Mouse (Mus musculus) MEL (cell line): ENCODE results near the gene Cux1. TPM values are rescaled to one million over a fixed set of nuclear protein-coding genes. Genes with fewer than 3 reads are reported as not detected.

Experiments used
- DNase-seq: peaks from one replicate; pipeline ENCODE4 v3.0.0; 2011; ENCODE audit warnings: low read depth, low spot score
- H3K27ac ChIP-seq: 2 replicates; pipeline ENCODE4 v1.5.1; 2012; ENCODE audit warnings: low read depth, mild to moderate bottlenecking, control low read depth, low read length, moderate library complexity; ENCODE audit not compliant: control insufficient read depth
- H3K27me3 ChIP-seq, 2 experiments: fragments of 150-350 bp in 1 of 2; sonication (generic) in 1 of 2; 2 replicates each; pipeline ENCODE4 v1.6.1; 2012; ENCODE audit warnings: low read length in 2 of 2, mild to moderate bottlenecking in 2 of 2, improper control_type of control experiment in 1 of 2, moderate library complexity in 1 of 2; ENCODE audit not compliant: insufficient read depth in 2 of 2, control insufficient read depth in 1 of 2
- H3K36me3 ChIP-seq, 2 experiments: 2 replicates each; pipeline ENCODE4 v1.6.1; 2012 to 2014; ENCODE audit warnings: low read length in 2 of 2, improper control_type of control experiment in 1 of 2, inconsistent platforms in 1 of 2, mild to moderate bottlenecking in 1 of 2; ENCODE audit not compliant: insufficient read depth in 2 of 2, control insufficient read depth in 1 of 2
- H3K4me1 ChIP-seq, 2 experiments: fragments of 150-350 bp in 1 of 2; sonication (generic) in 1 of 2; 2 replicates each; pipeline ENCODE4 v1.6.1; 2012; ENCODE audit warnings: low read length in 2 of 2, improper control_type of control experiment in 1 of 2, mild to moderate bottlenecking in 1 of 2; ENCODE audit not compliant: insufficient read depth in 2 of 2, control insufficient read depth in 1 of 2
- H3K4me3 ChIP-seq, 2 experiments: fragments of 150-350 bp in 1 of 2; sonication (generic) in 1 of 2; 2 replicates each; pipeline ENCODE4 v1.5.1; 2012; ENCODE audit warnings: low read depth in 2 of 2, low read length in 2 of 2, mild to moderate bottlenecking in 2 of 2, moderate library complexity in 2 of 2, control low read depth in 1 of 2, improper control_type of control experiment in 1 of 2; ENCODE audit not compliant: control insufficient read depth in 1 of 2, insufficient read depth in 1 of 2
- H3K79me2 ChIP-seq: 2 replicates; pipeline ENCODE4 v1.6.1; 2012; ENCODE audit warnings: mild to moderate bottlenecking, low read length, moderate library complexity; ENCODE audit not compliant: control insufficient read depth, poor library complexity, insufficient read depth
- H3K9ac ChIP-seq: 2 replicates; pipeline ENCODE4 v1.6.1; 2012; ENCODE audit warnings: low read depth, mild to moderate bottlenecking, control low read depth, low read length, moderate library complexity; ENCODE audit not compliant: control insufficient read depth, poor library complexity, severe bottlenecking
- H3K9me3 ChIP-seq: fragments of 150-350 bp; sonication (generic); replicated peaks from 2 replicates; pipeline ENCODE4 v1.6.1; 2012; ENCODE audit warnings: mild to moderate bottlenecking, low read length, improper control_type of control experiment, moderate library complexity; ENCODE audit not compliant: insufficient read depth
- EP300 ChIP-seq, 2 experiments: IDR thresholded peaks; 2 replicates each; pipeline ENCODE4 v1.6.1; 2011; ENCODE audit warnings: improper control_type of control experiment in 2 of 2, low read length in 2 of 2, low read depth in 1 of 2, mild to moderate bottlenecking in 1 of 2
- ETS1 ChIP-seq: IDR thresholded peaks from 2 replicates; pipeline ENCODE4 v1.6.1; 2012; ENCODE audit warnings: low read depth, mild to moderate bottlenecking, inconsistent platforms, low read length, improper control_type of control experiment, moderate library complexity
- GABPA ChIP-seq: IDR thresholded peaks from 2 replicates; pipeline ENCODE4 v1.6.1; 2012; ENCODE audit warnings: low read depth, mild to moderate bottlenecking, inconsistent platforms, low read length, improper control_type of control experiment, moderate library complexity
- GATA1 ChIP-seq: IDR thresholded peaks from 2 replicates; pipeline ENCODE4 v1.6.1; 2011; ENCODE audit warnings: low read depth, low read length, improper control_type of control experiment
- MAFK ChIP-seq: IDR thresholded peaks from 2 replicates; pipeline ENCODE4 v1.6.1; 2011; ENCODE audit warnings: low read depth, mild to moderate bottlenecking, low read length, improper control_type of control experiment, borderline replicate concordance
- MAX ChIP-seq: IDR thresholded peaks from 2 replicates; pipeline ENCODE4 v1.6.1; 2011; ENCODE audit warnings: low read length, improper control_type of control experiment
- MXI1 ChIP-seq: IDR thresholded peaks from 2 replicates; pipeline ENCODE4 v1.6.1; 2011; ENCODE audit warnings: mild to moderate bottlenecking, low read depth, low read length, improper control_type of control experiment
- RCOR1 ChIP-seq: IDR thresholded peaks from 2 replicates; pipeline ENCODE4 v1.6.1; 2012; ENCODE audit warnings: low read depth, mild to moderate bottlenecking, inconsistent platforms, low read length, improper control_type of control experiment
- SIN3A ChIP-seq: IDR thresholded peaks from 2 replicates; pipeline ENCODE4 v1.6.1; 2012; ENCODE audit warnings: low read length, improper control_type of control experiment, inconsistent platforms
- TBP ChIP-seq: IDR thresholded peaks from 2 replicates; pipeline ENCODE4 v1.8.0; 2011; ENCODE audit warnings: low read depth, low read length, improper control_type of control experiment
- TCF12 ChIP-seq: IDR thresholded peaks from 2 replicates; pipeline ENCODE4 v1.6.1; 2014; ENCODE audit warnings: low read depth, mild to moderate bottlenecking, inconsistent platforms, low read length, improper control_type of control experiment, moderate library complexity
- ZNF384 ChIP-seq: IDR thresholded peaks from 2 replicates; pipeline ENCODE4 v1.6.1; 2012; ENCODE audit warnings: low read depth, mild to moderate bottlenecking, inconsistent platforms, low read length, improper control_type of control experiment
- polyA plus RNA-seq, 2 experiments: library from polyadenylated mRNA; stranded (reverse) in 1 of 2; unstranded in 1 of 2; fragments of >175 nt in 1 of 2; fragments of >200 nt in 1 of 2; gene quantifications; 2 replicates each; pipeline versions ENCODE4 v1.2.1 to v1.2.4; 2012; ENCODE audit warnings: low replicate concordance in 2 of 2, low read depth in 1 of 2; ENCODE audit not compliant: insufficient read length in 2 of 2, insufficient read depth in 1 of 2, missing spikeins in 1 of 2
- total RNA-seq: library from RNA; depleted of rRNA; stranded (reverse); fragments of 300-350 nt; gene quantifications from 2 replicates; pipeline ENCODE4 v1.2.3, GENCODE M21; 2012

Gene Cux1
- total and polyA plus RNA-seq, 3 experiments = 71.1 to 104 TPM; not detected in 1

DNA sequence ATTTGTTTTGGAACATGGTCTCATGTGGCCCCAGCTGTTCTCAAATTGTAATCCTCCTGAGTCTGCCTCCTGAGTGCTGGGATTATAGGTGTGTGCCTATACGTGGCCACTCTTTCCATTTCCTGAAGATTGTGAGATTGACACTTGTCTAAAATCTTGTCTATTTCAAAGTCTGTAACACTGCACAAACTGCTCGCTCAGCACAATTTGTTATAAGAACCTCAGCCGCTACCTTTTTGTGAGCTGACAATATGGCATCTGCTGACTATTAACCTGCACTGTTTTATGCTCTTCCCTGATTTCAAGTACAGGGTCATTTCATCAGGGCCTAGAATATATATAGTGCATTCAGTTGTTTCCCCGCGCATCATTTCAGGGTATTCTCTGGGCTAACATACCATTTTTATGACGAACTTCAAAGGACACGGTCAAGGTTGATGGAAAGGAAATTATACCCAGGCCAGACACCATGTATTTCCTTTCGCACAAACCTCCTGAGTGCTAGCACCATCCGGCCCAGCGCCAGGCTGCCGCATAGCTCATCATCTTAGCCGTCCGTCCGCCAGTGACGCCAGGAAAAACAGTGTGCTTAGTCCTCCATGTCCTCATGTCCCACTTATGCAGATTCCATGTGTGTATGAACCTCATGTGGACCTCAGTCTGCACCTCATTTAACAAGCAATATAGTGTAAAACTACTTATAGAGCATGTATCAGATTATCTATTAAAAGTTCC lies 224.0 kb downstream of the Cux1 start:
- Histone ChIP-seq H3K9me3 (no peaks in the 10 kb centered on the region), H3K27me3 (no peaks in the 10 kb centered on the region), H3K9ac (no peak overlapping the region), H3K4me3 (no peak overlapping the region), H3K36me3 (peaks cover under 1 to 35% of the 10 kb centered on the region in 2 experiments), H3K79me2 (no peaks in the 10 kb centered on the region), H3K27ac (no peak overlapping the region), H3K4me1 (peaks cover 2 to 3% of the 10 kb centered on the region in 2 experiments; a peak in 3 of 4 replicates)
- no peak for DNase-seq
- TF ChIP-seq MAFK = peak; percentile 79; the same call in 1 of the 2 replicates
- no peak for TF ChIP-seq TBP

DNA sequence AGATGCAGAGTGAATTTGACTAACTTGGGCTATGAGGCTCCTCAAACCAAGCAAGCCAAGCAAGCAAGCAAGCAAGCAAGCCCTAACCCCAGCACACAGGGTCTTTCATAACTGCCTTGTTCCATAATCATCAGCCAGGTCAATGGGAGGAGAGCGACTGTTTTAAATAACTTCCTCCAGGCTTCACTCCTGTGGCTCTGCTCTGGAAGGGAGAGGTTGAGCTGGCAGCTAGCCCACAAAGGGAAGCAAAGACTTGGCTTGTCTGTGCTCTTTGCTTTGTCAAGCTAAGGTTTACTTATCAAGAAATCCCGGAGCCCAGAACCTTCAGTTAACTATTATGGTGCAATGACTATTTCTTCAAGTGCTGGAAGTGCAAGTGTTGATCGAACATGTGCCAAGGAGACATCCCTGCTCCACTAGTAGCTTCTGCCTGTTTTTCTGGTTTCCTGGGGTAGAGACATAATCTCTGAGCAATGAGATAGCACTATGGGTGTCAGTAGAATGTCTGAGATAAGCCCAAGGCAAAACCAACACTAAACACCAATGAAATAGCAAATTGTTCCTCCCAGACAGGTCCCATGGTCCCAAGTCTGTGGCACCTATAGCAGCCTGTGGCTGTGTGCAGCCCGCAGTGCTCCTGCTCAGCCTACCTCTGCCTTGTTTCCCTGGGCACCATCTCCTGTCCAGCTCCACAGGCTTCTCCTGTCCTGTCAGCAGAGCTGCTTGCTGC lies 230.3 kb downstream of the Cux1 start:
- H3K79me2 ChIP-seq = no peaks in the 10 kb centered on the region
- no peak overlapping the region for H3K9ac ChIP-seq
- H3K4me1 ChIP-seq = peaks cover 18 to 19% of the 10 kb centered on the region in 2 experiments
- peak overlapping the region; percentile 54 for H3K27ac ChIP-seq
- H3K27me3 ChIP-seq = no peaks in the 10 kb centered on the region
- peaks cover 20 to 35% of the 10 kb centered on the region in 2 experiments for H3K36me3 ChIP-seq
- no peaks in the 10 kb centered on the region for H3K9me3 ChIP-seq
- TF ChIP-seq MAX (no peak), GABPA (no peak), ETS1 (0 out of 2 replicates have a peak, but pooled peaks have one; percentile 46), RCOR1 (peak; percentile 38; the same call in 1 of the 2 replicates), TCF12 (peak; percentile 44; the same call in 1 of the 2 replicates), EP300 (IDR thresholded peaks at IDR 0.05; ENCODE audit: low read depth in 1 of 2, low read length in 2 of 2) (peak; percentile 47 to 62; a peak in 3 of 4 replicates), ZNF384 (no peak), GATA1 (peak; percentile 73; the same call in 1 of the 2 replicates), SIN3A (peak; percentile 42; the same call in 1 of the 2 replicates), MXI1 (peak; percentile 51; the same call in 1 of the 2 replicates), MAFK (peak; percentile 24; the same call in 1 of the 2 replicates)
- H3K4me3 ChIP-seq = no peak overlapping the region
- peak; percentile 76 for DNase-seq
